Mouse (Mus musculus): ENCODE measurements around the gene Mrpl11.
"Not testable (repeated sequence)": the region's sequence is repeated elsewhere in the genome, so short reads cannot be mapped to it uniquely, and the experiment has no call there.

Mrpl11 gene

DNA sequence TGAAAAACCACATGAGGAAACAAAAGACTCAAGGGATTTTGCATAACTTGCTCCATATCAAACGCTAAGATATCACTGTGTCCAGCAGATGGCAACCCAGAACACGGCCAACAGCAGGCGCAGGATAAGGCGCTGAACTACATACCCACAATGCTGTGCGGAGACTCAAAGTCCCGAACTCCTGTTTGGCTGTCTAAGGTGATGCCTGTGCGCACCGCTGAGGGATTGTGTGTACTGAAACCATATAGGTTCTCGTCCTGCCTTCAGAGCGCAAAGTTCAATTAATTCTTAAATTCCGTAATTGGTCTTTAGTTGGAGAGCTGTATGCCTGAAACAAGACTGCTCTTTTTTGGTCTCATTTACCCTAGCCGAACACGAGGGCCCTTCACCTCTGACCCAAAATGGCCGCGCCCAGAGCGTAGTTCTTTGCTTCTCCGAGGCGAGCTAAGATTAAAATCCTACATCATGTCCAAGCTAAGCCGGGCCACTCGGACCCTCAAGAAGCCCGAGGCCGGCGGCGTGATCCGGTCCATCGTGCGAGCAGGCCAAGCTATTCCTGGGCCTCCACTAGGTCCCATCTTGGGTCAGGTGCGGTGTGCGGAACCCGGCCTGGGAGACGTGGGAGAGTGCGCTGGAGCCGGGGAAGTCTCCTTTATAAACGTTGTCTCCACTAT lies at the start of gene Mrpl11:
TSS of gene Mrpl11 (plus strand) at position 220 of the 674 bp plus-strand sequence.
- DNase-seq, result peak; percentile 86 to 94

DNA sequence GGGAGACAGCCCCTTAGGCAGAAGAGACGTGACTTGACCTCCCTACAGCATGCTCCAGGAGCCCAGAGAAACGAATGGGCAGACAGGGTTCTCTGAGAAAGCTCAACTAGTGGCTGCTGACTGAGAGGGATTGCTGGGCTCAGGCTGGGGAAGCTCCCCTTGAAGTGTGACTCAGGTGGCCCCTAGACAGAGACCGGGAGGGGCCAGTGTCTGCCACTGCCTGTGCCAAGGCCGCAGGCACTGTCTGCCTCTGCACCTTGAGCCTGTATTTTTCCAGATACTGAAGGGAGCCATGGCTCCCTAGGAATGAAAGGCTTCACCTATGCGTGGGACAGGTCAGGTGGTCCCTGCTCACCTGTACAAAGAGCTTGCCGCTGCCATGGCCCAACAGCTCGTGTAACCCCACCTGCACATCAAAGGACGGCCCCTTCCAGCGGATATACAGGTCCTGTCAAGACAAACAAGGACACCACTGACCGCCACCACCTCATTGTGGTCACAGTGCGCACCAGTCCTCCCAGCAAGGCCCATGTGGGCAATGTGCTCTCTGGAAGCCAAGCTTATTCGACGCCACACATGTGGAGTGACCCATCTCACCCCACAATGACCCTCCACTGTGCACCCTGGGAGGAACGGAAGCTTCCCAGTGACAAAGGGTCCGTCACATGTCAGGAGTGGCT lies 45.9 kb upstream of the Mrpl11 start:
- DNase-seq, result no peak

- no peak for DNase-seq
These were observed 45.1 kb upstream of the Mrpl11 start for GRCm38 (mm10) chr19:4916827-4917226.

DNA sequence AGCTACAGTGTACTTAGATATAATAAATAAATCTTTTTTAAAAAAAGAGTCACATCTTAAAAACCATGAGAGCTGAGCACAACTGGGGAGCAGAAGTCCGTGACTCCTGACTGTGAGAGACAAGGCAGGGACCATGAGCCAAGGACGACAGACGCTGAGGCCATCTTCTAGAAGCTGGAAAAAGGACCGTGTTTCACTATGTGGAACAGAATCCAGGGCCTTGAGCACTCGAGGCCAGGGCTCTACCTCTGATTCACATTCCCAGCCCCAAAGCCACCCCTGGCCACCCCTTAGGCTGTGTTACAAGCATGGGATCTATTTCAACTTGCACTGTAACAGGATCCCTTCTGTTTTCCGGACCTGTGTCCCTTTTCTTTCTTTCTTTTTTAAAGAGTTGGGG lies 42.3 kb upstream of the Mrpl11 start:
- no peak for DNase-seq

GRCm38 (mm10) chr19:4925121-4925860 lies 36.7 kb upstream of the Mrpl11 start:
- no peak for DNase-seq

DNA sequence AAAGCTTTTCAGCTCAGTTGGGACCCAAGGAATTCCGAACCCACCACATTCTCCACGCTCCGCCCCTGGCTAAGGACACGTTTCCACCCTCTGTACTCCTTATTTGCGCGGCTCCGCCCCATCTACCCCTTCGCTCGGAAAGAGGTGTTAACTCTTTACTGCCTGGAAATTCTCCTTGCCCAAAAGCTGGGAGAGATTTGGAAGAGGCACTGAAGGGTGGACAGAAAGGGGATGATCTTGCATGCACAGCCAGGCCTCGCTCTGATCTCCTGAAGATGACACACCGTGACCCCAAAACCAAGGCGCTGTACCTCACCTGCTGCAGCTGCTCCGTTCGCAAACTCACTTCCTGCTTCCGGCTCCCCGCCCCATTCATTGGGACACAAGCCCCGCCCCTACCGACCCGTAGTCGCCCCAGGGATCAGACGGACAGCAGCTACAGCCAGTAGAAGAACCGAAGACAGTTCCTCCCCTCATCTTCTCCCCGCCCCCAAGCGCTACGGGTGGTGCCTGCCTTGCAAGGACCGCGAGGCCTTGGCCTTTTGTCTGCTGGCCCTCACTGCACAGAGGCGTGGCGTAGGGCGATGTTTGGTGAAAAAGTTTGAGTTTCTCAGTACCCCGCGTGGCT lies 33.9 kb upstream of the Mrpl11 start, which contains the start of gene Dpp3:
TSS of gene Dpp3 (minus strand) at position 384 of the 628 bp plus-strand sequence.
- peak; percentile 97 to 98 for DNase-seq

GRCm38 (mm10) chr19:4928781-4929180 lies 33.2 kb upstream of the Mrpl11 start:
- DNase-seq, result peak in 1 of 2 experiments; percentile 22

- no peak for DNase-seq
These were observed 25.1 kb upstream of the Mrpl11 start for GRCm38 (mm10) chr19:4936896-4937295.

GRCm38 (mm10) chr19:4937444-4938310 lies 24.3 kb upstream of the Mrpl11 start:
- DNase-seq, result peak; percentile 18 to 30

DNA sequence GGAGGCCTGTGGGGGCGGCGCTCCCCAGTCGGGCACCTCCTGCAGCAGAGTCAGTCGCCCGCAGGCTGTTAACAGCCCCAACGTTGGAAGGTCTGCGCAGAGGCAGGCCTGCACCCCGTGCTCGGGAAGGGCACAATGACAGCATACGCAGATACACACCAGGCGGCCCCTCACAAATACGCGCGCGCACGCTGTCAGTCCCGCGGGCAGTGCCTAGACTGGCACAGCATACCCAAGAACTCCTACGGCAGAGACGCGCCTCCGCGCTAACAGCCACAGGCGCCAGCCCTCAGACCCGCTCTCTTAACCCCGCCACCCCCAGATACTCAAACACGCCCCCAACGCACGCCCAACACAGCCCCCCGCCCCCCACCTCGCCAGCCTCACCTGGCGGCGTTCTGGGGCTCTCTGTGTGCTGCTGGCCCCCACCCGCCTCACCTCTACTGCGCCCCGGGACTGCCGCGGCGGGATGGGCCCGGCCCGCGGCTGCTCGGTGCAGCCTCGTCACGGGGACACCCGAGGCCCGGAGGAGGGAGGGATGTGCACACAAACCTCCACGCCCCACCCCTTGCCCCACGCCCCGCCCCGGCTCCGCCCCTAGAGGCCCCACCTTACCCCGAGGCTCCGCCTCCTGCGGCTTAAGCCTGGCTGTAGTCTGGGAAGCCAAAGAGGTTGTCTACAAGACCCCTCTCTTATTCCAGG lies 19.2 kb upstream of the Mrpl11 start, which contains the start of gene Peli3:
TSS of gene Peli3 (minus strand) at position 577 of the 702 bp plus-strand sequence.
- peak; percentile 76 to 89 for DNase-seq

DNA sequence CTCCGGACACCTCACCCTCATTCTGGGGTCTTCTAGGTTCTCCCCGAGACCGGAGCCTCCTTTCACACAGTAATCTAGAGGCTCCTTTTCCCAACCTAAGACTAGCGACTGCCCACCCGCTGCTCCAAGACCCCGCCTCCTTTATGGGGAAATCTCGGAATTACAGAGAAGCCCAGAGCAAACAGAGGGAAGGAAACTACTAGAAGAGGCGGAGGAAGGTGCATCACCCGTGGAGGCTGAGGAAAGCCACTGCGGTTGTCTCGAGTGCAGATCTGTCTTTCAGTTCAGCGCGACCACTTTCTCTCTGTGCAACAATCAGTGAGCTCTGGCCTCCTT lies 18.7 kb upstream of the Mrpl11 start:
- no peak for DNase-seq

GRCm38 (mm10) chr19:4945540-4945939 lies 16.4 kb upstream of the Mrpl11 start:
- DNase-seq, result no peak

DNA sequence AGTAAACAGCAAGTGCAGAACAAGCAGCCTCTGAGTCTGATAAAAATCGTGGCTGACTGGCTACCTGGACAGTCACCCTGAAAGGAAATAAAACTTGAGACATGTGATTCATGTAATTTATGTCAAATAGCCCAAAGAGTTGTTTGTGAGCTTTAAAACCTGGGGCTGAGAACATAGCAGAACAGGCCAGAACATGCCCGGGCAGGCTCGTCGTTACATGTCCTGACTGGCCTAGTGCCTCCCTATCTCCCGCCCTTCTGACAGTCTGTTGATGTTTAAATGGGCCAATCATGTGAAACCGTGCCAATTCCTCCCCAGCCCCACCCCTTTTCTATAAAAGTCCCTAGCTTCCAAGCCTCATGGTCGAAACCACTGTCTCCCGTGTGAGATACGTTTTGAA lies 13.3 kb upstream of the Mrpl11 start:
- not testable (repeated sequence) for DNase-seq

GRCm38 (mm10) chr19:4968236-4968635 lies 6.3 kb downstream of the Mrpl11 start:
- no peak for DNase-seq

- peak; percentile 65 to 77 for DNase-seq
These were observed 19.8 kb downstream of the Mrpl11 start for GRCm38 (mm10) chr19:4981767-4982166.

DNA sequence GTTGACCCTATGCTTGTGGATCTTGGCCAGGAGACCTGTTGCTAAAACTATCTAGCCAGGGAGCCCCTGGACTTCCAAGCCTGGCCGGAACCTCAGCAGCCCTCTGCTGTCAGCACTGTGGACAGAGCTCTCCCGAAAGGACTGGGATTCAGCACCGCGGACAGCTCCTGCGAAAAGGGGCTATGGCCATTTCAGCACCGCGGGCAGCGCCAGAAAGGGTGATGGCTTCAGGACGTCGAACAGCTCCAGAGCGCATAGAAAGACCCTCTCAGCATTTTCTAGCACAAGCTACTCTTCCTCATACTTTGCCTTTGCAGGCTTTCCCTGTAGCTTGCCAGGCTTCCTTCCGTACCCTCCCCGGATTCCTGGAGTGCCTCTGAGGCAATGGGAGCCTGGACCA lies 27.1 kb downstream of the Mrpl11 start:
- peak; percentile 45 to 54 for DNase-seq

DNA sequence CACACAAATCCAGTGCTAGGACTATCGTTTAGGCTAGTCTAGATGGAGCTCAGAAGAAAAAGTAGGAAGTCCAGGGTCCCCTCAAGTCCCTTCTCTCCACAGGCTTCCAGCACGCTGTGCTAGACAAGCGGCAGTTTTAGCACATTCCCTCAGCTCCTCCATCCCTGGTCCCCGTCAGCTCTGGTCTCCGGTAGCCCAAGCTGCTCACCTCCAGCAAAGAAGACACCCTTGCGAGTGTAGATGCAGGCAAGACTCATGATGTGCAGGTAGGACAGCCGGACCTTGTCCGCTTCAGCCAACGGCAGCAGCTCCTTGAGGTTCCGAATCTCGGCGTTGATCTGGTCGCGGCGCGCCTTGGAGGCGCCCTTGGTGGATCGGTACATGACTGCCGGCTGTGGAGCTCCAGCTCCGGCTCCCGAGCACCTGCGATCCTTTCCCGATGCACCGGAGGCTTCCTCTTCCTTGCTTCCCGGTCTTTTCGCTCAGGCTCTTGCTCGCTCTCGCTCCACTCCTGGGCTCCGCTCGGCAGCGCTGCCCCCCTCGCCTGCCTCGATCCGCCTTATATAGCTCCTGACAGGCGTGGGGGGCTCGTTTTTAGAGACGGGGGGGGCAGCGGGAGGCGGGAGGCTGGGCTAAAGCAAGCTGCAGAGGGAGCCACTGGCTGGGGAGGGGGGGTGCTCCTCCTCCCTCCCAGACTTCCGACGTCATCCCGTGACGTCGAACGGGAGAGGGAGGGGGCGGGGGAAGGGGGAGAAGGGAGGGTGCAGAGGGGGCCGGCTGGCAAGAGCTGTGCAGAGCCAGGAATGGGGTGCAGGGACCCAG lies 27.7 kb downstream of the Mrpl11 start:
- DNase-seq, result peak; percentile 79 to 85

- peak in 1 of 2 experiments; percentile 13 for DNase-seq
These were observed 28.3 kb downstream of the Mrpl11 start, which contains the start of gene Npas4 for GRCm38 (mm10) chr19:4990256-4990625. Gene Npas4 (minus strand): TSS chr19:4990316.

DNA sequence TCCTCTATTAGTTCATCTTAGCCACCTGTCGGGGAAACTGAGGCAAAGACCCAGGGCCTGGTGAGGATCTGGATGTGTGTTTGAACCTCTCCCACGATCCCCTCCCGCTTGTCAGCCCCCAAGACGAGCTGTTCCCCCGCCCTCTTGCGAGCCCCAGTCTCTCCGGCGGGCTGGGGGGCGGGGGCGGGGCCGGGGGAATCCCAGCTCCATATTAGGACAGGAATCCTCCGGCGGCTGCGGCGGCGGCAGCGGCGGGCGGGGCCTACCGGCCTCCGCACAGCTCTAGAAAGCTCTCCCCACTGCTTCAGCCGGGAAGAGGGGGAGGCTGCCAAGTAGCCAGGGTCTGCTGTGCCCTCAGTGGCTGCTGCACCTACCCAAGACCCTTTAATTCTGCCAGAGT lies 28.8 kb downstream of the Mrpl11 start:
- DNase-seq, result peak; percentile 30 to 35

DNA sequence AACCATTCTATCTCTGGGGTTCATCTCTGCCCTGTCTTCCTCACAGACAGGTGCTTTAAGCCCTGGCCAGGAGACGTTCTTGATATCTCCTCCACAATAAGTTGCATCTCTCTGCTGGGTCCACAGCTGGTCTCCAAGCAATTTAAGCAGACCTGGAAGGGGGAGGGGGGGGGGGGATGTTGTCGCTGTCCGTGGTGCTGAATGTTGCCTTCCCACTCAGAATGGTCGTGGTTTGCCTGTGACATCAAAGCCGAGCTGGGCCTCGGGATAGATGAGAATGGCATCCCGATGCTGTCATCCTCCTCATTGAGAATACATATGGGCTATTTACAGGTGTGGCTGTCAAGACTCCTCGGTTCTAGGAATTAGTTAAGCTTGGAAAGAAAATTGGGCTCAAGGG lies 30.4 kb downstream of the Mrpl11 start:
- no peak for DNase-seq

Measured in cerebellum, postnatal 36 days (tissue).